Comparison of ENCODE assay signal across 27 mouse cellular contexts in the genomic region with DNA sequence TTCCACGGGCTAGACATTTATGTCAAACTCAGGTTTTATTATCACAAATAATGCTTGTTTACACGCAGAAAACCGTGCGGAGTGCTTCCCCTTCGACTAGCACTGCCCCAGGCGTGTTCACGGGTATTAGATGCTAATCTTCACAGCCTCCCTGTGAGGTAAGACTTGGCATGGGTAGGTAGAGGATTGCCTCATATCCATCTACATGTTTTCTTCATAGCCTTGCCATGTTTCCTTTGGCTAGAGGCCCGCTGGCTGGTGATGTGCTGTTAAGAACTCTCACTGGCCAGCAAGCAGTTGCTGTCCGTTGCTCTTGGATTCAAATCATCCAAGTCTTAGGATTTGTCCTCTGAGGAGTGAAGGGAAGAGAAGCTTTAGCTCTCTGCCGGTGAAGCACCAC. TPM values are rescaled to one million over a fixed set of nuclear protein-coding genes. Genes with fewer than 3 reads are reported as not detected.
A peak's percentile ranks its signal among the peaks of the same experiment; 100 is the strongest.
DNase-seq lines count a peak whose midpoint lies in the region; ATAC-seq and TF ChIP-seq lines count a peak whose summit lies in the region.
"Had no signal": no experiment of that assay in that cellular context is flagged by ENCODE, and none has a peak within 500 bp of the region (broad histone marks: within the 10 kb centered on the region; RNA-seq: fewer than 3 reads in every experiment).

No protein-coding gene starts in this region.

- 0 out of 2 replicates have a peak, but pooled peaks cover 4% of the 10 kb centered on the region for H3K4me1 ChIP-seq in embryonic facial prominence, embryonic 14.5 days (ENCODE audit: control insufficient read depth, insufficient read depth, low read length)
- H3K4me1 ChIP-seq in embryonic facial prominence, embryonic 10.5 days: peaks cover 10% of the 10 kb centered on the region; the same call in 1 of the 2 replicates
- no peaks in the 10 kb centered on the region for H3K4me1 ChIP-seq in kidney, adult 2 months (ENCODE audit: control insufficient read depth, insufficient read depth, low read length)
- H3K4me1 ChIP-seq in midbrain, embryonic 15.5 days: no peaks in the 10 kb centered on the region
- H3K4me1 ChIP-seq: embryonic facial prominence, embryonic 13.5 days; heart, embryonic 15.5 days; hindbrain, embryonic 15.5 days; intestine, embryonic 15.5 days; kidney, embryonic 15.5 days; midbrain, embryonic 12.5 days had no signal

- no peak overlapping the region for H3K4me2 ChIP-seq in embryonic facial prominence, embryonic 14.5 days (ENCODE audit: low read depth, low read length)
- no peak overlapping the region for H3K4me2 ChIP-seq in midbrain, embryonic 15.5 days
- H3K4me2 ChIP-seq: embryonic facial prominence, embryonic 13.5 days; heart, embryonic 15.5 days; hindbrain, embryonic 15.5 days; intestine, embryonic 15.5 days; kidney, embryonic 15.5 days; midbrain, embryonic 12.5 days had no signal

- no peaks in the 10 kb centered on the region for H3K27me3 ChIP-seq in embryonic facial prominence, embryonic 14.5 days (replicated peaks; ENCODE audit: control insufficient read depth, insufficient read depth, low read length)
- no peaks in the 10 kb centered on the region for H3K27me3 ChIP-seq in embryonic facial prominence, embryonic 10.5 days (replicated peaks; ENCODE audit: low read depth, poor library complexity, severe bottlenecking)
- no peaks in the 10 kb centered on the region for H3K27me3 ChIP-seq in kidney, adult 2 months (replicated peaks; ENCODE audit: control insufficient read depth, insufficient read depth, low read length)
- no peaks in the 10 kb centered on the region for H3K27me3 ChIP-seq in Patski
- H3K27me3 ChIP-seq in midbrain, embryonic 15.5 days (replicated peaks): no peaks in the 10 kb centered on the region
- H3K27me3 ChIP-seq: CH12.LX; embryonic facial prominence, embryonic 13.5 days; heart, embryonic 15.5 days; hindbrain, embryonic 15.5 days; intestine, embryonic 15.5 days; kidney, embryonic 15.5 days; midbrain, embryonic 12.5 days had no signal

- peak; percentile 15 for DNase-seq in embryonic facial prominence, embryonic 14.5 days (ENCODE audit: low spot score)
- DNase-seq in embryonic facial prominence, embryonic 10.5 days (ENCODE audit: low spot score): no peak
- DNase-seq in kidney, adult 2 months: peak; percentile 4
- no peak for DNase-seq in kidney, postnatal 25 days
- DNase-seq in Patski (ENCODE audit: low read depth, low spot score): peak; percentile 50
- peak; percentile 31 for DNase-seq in skeletal muscle tissue, adult 2 months (ENCODE audit: low read depth, low spot score)
- DNase-seq: B cell, adult 2 months; cerebellum, adult 2 months; cerebellum, postnatal 25 days; gastrocnemius, postnatal 25 days; kidney, postnatal 4 days; lung, postnatal 10 days; right cerebral cortex, postnatal 14 days; spleen, adult 18-20 months had no signal

- POLR2A ChIA-PET in Patski (lab: Charles Lee): no interaction called here

- TF ChIP-seq POLR2A in kidney, adult 2 months (IDR thresholded peaks at IDR 0.05; ENCODE audit: low read depth, low read length): no peak

- H3K9ac ChIP-seq in embryonic facial prominence, embryonic 14.5 days (ENCODE audit: low read depth, low read length): no peak overlapping the region
- no peak overlapping the region for H3K9ac ChIP-seq in midbrain, embryonic 15.5 days
- H3K9ac ChIP-seq: embryonic facial prominence, embryonic 13.5 days; heart, embryonic 15.5 days; hindbrain, embryonic 15.5 days; intestine, embryonic 15.5 days; kidney, embryonic 15.5 days; midbrain, embryonic 12.5 days had no signal

- no peak overlapping the region for H3K27ac ChIP-seq in embryonic facial prominence, embryonic 14.5 days (replicated peaks; ENCODE audit: low read depth, low read length)
- no peak overlapping the region for H3K27ac ChIP-seq in embryonic facial prominence, embryonic 10.5 days (replicated peaks)
- H3K27ac ChIP-seq in kidney, adult 2 months (ENCODE audit: insufficient read depth, low read depth, low read length): no peak overlapping the region
- H3K27ac ChIP-seq in midbrain, embryonic 15.5 days: no peak overlapping the region
- H3K27ac ChIP-seq: embryonic facial prominence, embryonic 13.5 days; heart, embryonic 15.5 days; hindbrain, embryonic 15.5 days; intestine, embryonic 15.5 days; kidney, embryonic 15.5 days; left cerebral cortex, adult 2 months; midbrain, embryonic 12.5 days had no signal

- TF ChIP-seq CTCF in kidney, adult 2 months (conservative IDR thresholded peaks at IDR 0.05; ENCODE audit: insufficient read depth, insufficient read length, low read depth, low read length): no peak
- no peak for TF ChIP-seq CTCF in Patski (IDR thresholded peaks at IDR 0.05)

- ATAC-seq in embryonic facial prominence, embryonic 14.5 days (ENCODE audit: low read depth): no peak
- ATAC-seq in Patski: no peak
- no peak for ATAC-seq in midbrain, embryonic 15.5 days (replicated peaks)
- ATAC-seq: activated CD4-positive, CD25-positive, alpha-beta regulatory T cell, adult 4 months; forebrain, embryonic 14.5 days; intestine, embryonic 15.5 days had no signal

- 88% methylated on average over 10 of the region's 10 CpGs for WGBS in embryonic facial prominence, embryonic 14.5 days
- WGBS in embryonic facial prominence, embryonic 10.5 days: 90% methylated on average over 10 of the region's 10 CpGs
- 85% methylated on average over 10 of the region's 10 CpGs for WGBS in kidney, adult 2 months
- WGBS in midbrain, embryonic 15.5 days: 88% methylated on average over 10 of the region's 10 CpGs

- in situ Hi-C loops in Patski (cut with MboI; ENCODE audit: low pct_unique_long_range_greater_than_20kb): loop anchor here (10.0 kb wide), 1 partner anchor 54 kb away; a partner anchor contains a TSS

- CTCF ChIA-PET in Patski (lab: Charles Lee): no interaction called here

- no peak overlapping the region for H3K4me3 ChIP-seq in embryonic facial prominence, embryonic 14.5 days (ENCODE audit: low read depth, low read length)
- no peak overlapping the region for H3K4me3 ChIP-seq in embryonic facial prominence, embryonic 10.5 days
- no peak overlapping the region for H3K4me3 ChIP-seq in kidney, adult 2 months (ENCODE audit: insufficient read depth, low read depth, low read length)
- H3K4me3 ChIP-seq in midbrain, embryonic 15.5 days: no peak overlapping the region
- H3K4me3 ChIP-seq: embryonic facial prominence, embryonic 13.5 days; heart, embryonic 15.5 days; hindbrain, embryonic 15.5 days; intestine, embryonic 15.5 days; kidney, embryonic 15.5 days; left cerebral cortex, adult 2 months; midbrain, embryonic 12.5 days had no signal

- H3K36me3 ChIP-seq in embryonic facial prominence, embryonic 14.5 days (ENCODE audit: control insufficient read depth, insufficient read depth, low read length): peaks cover 36% of the 10 kb centered on the region
- H3K36me3 ChIP-seq in embryonic facial prominence, embryonic 10.5 days (replicated peaks): peaks cover 38% of the 10 kb centered on the region
- H3K36me3 ChIP-seq in kidney, adult 2 months (ENCODE audit: control insufficient read depth, insufficient read depth, low read length): no peaks in the 10 kb centered on the region
- H3K36me3 ChIP-seq in midbrain, embryonic 15.5 days (replicated peaks): no peaks in the 10 kb centered on the region
- H3K36me3 ChIP-seq: G1E; intestine, embryonic 15.5 days; midbrain, embryonic 12.5 days had no signal

- no peaks in the 10 kb centered on the region for H3K9me3 ChIP-seq in embryonic facial prominence, embryonic 14.5 days (ENCODE audit: control insufficient read depth, low read length)
- H3K9me3 ChIP-seq in embryonic facial prominence, embryonic 10.5 days: no peaks in the 10 kb centered on the region
- H3K9me3 ChIP-seq in midbrain, embryonic 15.5 days: no peaks in the 10 kb centered on the region
- H3K9me3 ChIP-seq: embryonic facial prominence, embryonic 13.5 days; G1E; heart, embryonic 15.5 days; hindbrain, embryonic 15.5 days; intestine, embryonic 15.5 days; kidney, embryonic 15.5 days; midbrain, embryonic 12.5 days had no signal

RNA-seq across cellular contexts. Expression of a gene that starts 6.4 kb away (rescaled TPM):
- polyA plus RNA-seq in embryonic facial prominence, embryonic 14.5 days (2014; fragmentation: Nextera tagmentation; extraction: Ambion mirVana): 124 and 127 TPM in 2 replicates
- 39.7 and 40.1 TPM in 2 replicates for polyA plus RNA-seq in embryonic facial prominence, embryonic 10.5 days (2016; fragmentation: Nextera tagmentation; extraction: Ambion mirVana)
- 6.2 and 7.5 TPM in 2 replicates for polyA plus RNA-seq in kidney, adult 2 months (2012; rRNA removed)
- polyA plus RNA-seq in Patski (2021): not detected
- polyA plus RNA-seq in midbrain, embryonic 15.5 days (2015; fragmentation: Nextera tagmentation; extraction: Ambion mirVana): 25.1 and 29.1 TPM in 2 replicates
- polyA plus RNA-seq: G1E had no signal

RNA-seq across cellular contexts. Expression of a gene that starts 17.2 kb away (rescaled TPM):
- 3.9 and 4.7 TPM in 2 replicates for polyA plus RNA-seq in embryonic facial prominence, embryonic 14.5 days (2014; fragmentation: Nextera tagmentation; extraction: Ambion mirVana)
- 4.0 and 5.6 TPM in 2 replicates for polyA plus RNA-seq in embryonic facial prominence, embryonic 10.5 days (2016; fragmentation: Nextera tagmentation; extraction: Ambion mirVana)
- polyA plus RNA-seq in kidney, adult 2 months (2012; rRNA removed): 0.25 TPM in 1 of 2 replicates, not detected in the other
- polyA plus RNA-seq in Patski (2021): not detected
- 6.4 TPM in 2 replicates for polyA plus RNA-seq in midbrain, embryonic 15.5 days (2015; fragmentation: Nextera tagmentation; extraction: Ambion mirVana)
- polyA plus RNA-seq: activated CD4-positive, CD25-positive, alpha-beta regulatory T cell, adult 4 months; G1E; thymus, postnatal 0 days had no signal

RNA-seq across cellular contexts. Expression of a gene that starts 58.8 kb away (rescaled TPM):
- 46.7 and 55.4 TPM in 2 replicates for polyA plus RNA-seq in embryonic facial prominence, embryonic 14.5 days (2014; fragmentation: Nextera tagmentation; extraction: Ambion mirVana)
- polyA plus RNA-seq in embryonic facial prominence, embryonic 10.5 days (2016; fragmentation: Nextera tagmentation; extraction: Ambion mirVana): 103 and 106 TPM in 2 replicates
- polyA plus RNA-seq in kidney, adult 2 months (2012; rRNA removed): 23.7 and 28.8 TPM in 2 replicates
- polyA plus RNA-seq in Patski (2021): 23.9 TPM
- 58.8 and 70.0 TPM in 2 replicates for polyA plus RNA-seq in midbrain, embryonic 15.5 days (2015; fragmentation: Nextera tagmentation; extraction: Ambion mirVana)

Comparison
In these comparisons a context has a peak if more than half of its experiments do, and no peak if none do; other contexts are left out.
1. DNase-seq: peak in embryonic facial prominence, embryonic 14.5 days (single experiment), kidney, adult 2 months (single experiment), Patski (single experiment) and skeletal muscle tissue, adult 2 months (single experiment); none in embryonic facial prominence, embryonic 10.5 days (single experiment) and kidney, postnatal 25 days (0 of 2).